In genomic region chr6:51339301-51339700, GRCm38 (mm10) we compare ENCODE assay signal across 22 mouse cellular contexts.
"Had no signal": no experiment of that assay in that cellular context is flagged by ENCODE, and none has a peak within 500 bp of the region (broad histone marks: within the 10 kb centered on the region; RNA-seq: fewer than 3 reads in every experiment).

No protein-coding gene starts in this region.

- H3K4me1 ChIP-seq: liver, embryonic 12.5 days had no signal

- H3K27me3 ChIP-seq: hindbrain, embryonic 13.5 days; hindbrain, embryonic 15.5 days; limb, embryonic 12.5 days; limb, embryonic 15.5 days had no signal

- H3K27ac ChIP-seq: heart, embryonic 10.5 days; hindbrain, embryonic 13.5 days; hindbrain, embryonic 15.5 days; hindbrain, postnatal 0 days; layer of hippocampus, adult 2 months; limb, embryonic 12.5 days; limb, embryonic 15.5 days; liver, embryonic 12.5 days; liver, embryonic 14.5 days had no signal

- H3K36me3 ChIP-seq: heart, embryonic 10.5 days; heart, embryonic 12.5 days; hindbrain, embryonic 13.5 days; hindbrain, embryonic 15.5 days; limb, embryonic 12.5 days; limb, embryonic 15.5 days; liver, embryonic 12.5 days had no signal

- H3K4me3 ChIP-seq: heart, embryonic 10.5 days; heart, embryonic 12.5 days; hindbrain, embryonic 13.5 days; hindbrain, embryonic 15.5 days; layer of hippocampus, adult 2 months; limb, embryonic 12.5 days; limb, embryonic 15.5 days; liver, embryonic 12.5 days had no signal

- H3K9ac ChIP-seq: heart, embryonic 12.5 days; hindbrain, embryonic 13.5 days; hindbrain, embryonic 15.5 days; limb, embryonic 12.5 days; limb, embryonic 15.5 days; liver, embryonic 12.5 days; liver, embryonic 14.5 days had no signal

- ATAC-seq: hindbrain, postnatal 0 days; intestine, embryonic 16.5 days; liver, embryonic 12.5 days had no signal

- H3K4me2 ChIP-seq: heart, embryonic 12.5 days; hindbrain, embryonic 13.5 days; hindbrain, embryonic 15.5 days; limb, embryonic 12.5 days; limb, embryonic 15.5 days; liver, embryonic 12.5 days had no signal

- DNase-seq: gastrocnemius, postnatal 14 days; gastrocnemius, postnatal 36 days; heart, adult 18-20 months; heart, postnatal 10 days; heart, postnatal 36 days; kidney, adult 18-20 months; kidney, adult 8-10 months; kidney, postnatal 10 days; kidney, postnatal 25 days; kidney, postnatal 4 days; left cerebral cortex, postnatal 4 days had no signal

- H3K9me3 ChIP-seq: heart, embryonic 10.5 days; heart, embryonic 12.5 days; hindbrain, embryonic 13.5 days; hindbrain, embryonic 15.5 days; limb, embryonic 12.5 days; limb, embryonic 15.5 days; liver, embryonic 12.5 days had no signal
